Mouse (Mus musculus): ENCODE measurements around the gene Arl4d. TPM values are rescaled to one million over a fixed set of nuclear protein-coding genes. Genes with fewer than 3 reads are reported as not detected.
A peak's percentile ranks its signal among the peaks of the same experiment; 100 is the strongest.
"Not testable (repeated sequence)": the region's sequence is repeated elsewhere in the genome, so short reads cannot be mapped to it uniquely, and the experiment has no call there.

Gene Arl4d
- polyA plus RNA-seq, 1 experiment, result 0.04 TPM

DNA sequence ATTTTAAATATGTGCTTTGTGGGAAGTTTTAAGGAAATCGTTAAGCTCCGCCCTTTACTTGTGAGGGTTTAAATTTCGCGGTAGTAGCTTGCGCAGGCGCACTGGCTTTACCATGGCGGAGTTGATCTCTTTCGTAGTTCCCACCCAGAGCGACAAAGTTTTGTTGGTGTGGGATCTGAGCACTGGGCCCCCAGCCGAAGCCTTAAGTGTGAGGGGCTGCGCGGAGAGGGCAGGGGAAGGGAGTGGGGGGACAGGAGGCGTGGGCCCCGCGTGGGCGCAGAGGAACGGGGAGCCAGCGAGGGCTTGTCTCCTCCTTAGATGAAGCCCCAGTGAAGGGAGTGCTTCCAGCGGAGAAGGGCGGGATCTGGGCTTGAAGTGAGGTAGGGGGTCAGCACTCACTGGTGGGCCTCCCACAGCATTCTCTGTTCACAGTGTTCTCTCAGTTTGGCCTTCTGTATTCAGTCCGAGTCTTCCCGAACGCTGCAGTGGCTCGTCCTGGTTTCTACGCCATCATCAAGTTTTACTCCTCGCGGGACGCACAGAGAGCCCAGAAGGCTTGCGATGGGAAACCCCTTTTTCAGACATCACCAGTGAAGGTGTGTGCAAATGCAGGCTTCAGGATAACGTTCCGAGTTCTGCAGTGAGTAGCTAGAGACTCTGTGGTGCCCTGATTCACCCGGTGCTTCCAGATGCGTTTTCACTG, 37.3 kb upstream of the Arl4d start:
- no peak for TF ChIP-seq GATA1 (IDR thresholded peaks at IDR 0.05; ENCODE audit: low read length)
- TF ChIP-seq TAL1 (IDR thresholded peaks at IDR 0.05; ENCODE audit: low read length), result no peak
- peak overlapping the region; percentile 78 for H3K4me3 ChIP-seq (replicated peaks)
- peaks cover 13% of the 10 kb centered on the region for H3K9me3 ChIP-seq (ENCODE audit: control insufficient read depth, low read length)
- H3K27me3 ChIP-seq (ENCODE audit: control insufficient read depth), result no peaks in the 10 kb centered on the region
- peaks cover 39% of the 10 kb centered on the region for H3K4me1 ChIP-seq (ENCODE audit: control insufficient read depth)
- peaks cover 13% of the 10 kb centered on the region for H3K36me3 ChIP-seq (ENCODE audit: control insufficient read depth)

- H3K4me3 ChIP-seq (replicated peaks), result peak overlapping the region; percentile 78
- not testable (repeated sequence) for H3K9me3 ChIP-seq (ENCODE audit: control insufficient read depth, low read length); H3K27me3 ChIP-seq (ENCODE audit: control insufficient read depth)
- peaks cover 39% of the 10 kb centered on the region for H3K4me1 ChIP-seq (ENCODE audit: control insufficient read depth)
- H3K36me3 ChIP-seq (ENCODE audit: control insufficient read depth), result peaks cover 17% of the 10 kb centered on the region
Measured at GRCm38 (mm10) chr11:101628733-101629417, 36.5 kb upstream of the Arl4d start.

GRCm38 (mm10) chr11:101635660-101636059, 29.7 kb upstream of the Arl4d start:
- TF ChIP-seq TAL1 (IDR thresholded peaks at IDR 0.05; ENCODE audit: low read length), result no peak
- H3K4me3 ChIP-seq (replicated peaks), result no peak overlapping the region
- peaks cover 2% of the 10 kb centered on the region for H3K4me1 ChIP-seq (ENCODE audit: control insufficient read depth)
- peaks cover 24% of the 10 kb centered on the region for H3K36me3 ChIP-seq (ENCODE audit: control insufficient read depth)
- peaks cover 7% of the 10 kb centered on the region for H3K27me3 ChIP-seq (ENCODE audit: control insufficient read depth)
- peaks cover 5% of the 10 kb centered on the region; the same call in 1 of the 2 replicates for H3K9me3 ChIP-seq (ENCODE audit: control insufficient read depth, low read length)

DNA sequence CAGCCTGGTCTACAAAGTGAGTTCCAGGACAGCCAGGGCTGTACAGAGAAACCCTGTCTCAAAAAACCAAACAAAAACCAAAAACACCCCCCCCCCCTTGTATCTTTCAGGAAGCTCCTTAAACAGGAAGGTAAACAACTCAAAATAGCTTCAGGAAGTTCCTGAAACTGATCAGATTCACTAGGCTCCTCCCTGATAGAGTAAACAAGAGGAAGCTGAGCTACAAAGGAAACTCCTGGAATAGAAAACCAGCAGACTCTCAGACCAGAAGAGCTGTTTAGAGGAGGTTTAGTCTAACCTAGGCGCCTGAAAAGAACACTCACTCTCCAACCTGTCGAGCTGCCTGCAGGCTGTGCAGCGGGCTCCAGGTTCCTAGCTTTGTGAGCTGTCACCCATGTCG, 25.6 kb upstream of the Arl4d start:
- Histone ChIP-seq H3K27me3 (ENCODE audit: control insufficient read depth) (peaks cover 7% of the 10 kb centered on the region), H3K36me3 (ENCODE audit: control insufficient read depth) (peaks cover 9% of the 10 kb centered on the region), H3K4me3 (replicated peaks) (no peak overlapping the region), H3K9me3 (ENCODE audit: control insufficient read depth, low read length) (peaks cover 5% of the 10 kb centered on the region; the same call in 1 of the 2 replicates), H3K4me1 (ENCODE audit: control insufficient read depth) (peaks cover 18% of the 10 kb centered on the region)
- TF ChIP-seq GATA1 (IDR thresholded peaks at IDR 0.05; ENCODE audit: low read length) (no peak), TAL1 (IDR thresholded peaks at IDR 0.05; ENCODE audit: low read length) (no peak)

GRCm38 (mm10) chr11:101640857-101641709, 24.3 kb upstream of the Arl4d start:
- H3K27me3 ChIP-seq (ENCODE audit: control insufficient read depth); H3K9me3 ChIP-seq (ENCODE audit: control insufficient read depth, low read length); H3K36me3 ChIP-seq (ENCODE audit: control insufficient read depth): not testable (repeated sequence)
- peaks cover 18% of the 10 kb centered on the region for H3K4me1 ChIP-seq (ENCODE audit: control insufficient read depth)
- peak overlapping the region; percentile 50 for H3K4me3 ChIP-seq (replicated peaks)

DNA sequence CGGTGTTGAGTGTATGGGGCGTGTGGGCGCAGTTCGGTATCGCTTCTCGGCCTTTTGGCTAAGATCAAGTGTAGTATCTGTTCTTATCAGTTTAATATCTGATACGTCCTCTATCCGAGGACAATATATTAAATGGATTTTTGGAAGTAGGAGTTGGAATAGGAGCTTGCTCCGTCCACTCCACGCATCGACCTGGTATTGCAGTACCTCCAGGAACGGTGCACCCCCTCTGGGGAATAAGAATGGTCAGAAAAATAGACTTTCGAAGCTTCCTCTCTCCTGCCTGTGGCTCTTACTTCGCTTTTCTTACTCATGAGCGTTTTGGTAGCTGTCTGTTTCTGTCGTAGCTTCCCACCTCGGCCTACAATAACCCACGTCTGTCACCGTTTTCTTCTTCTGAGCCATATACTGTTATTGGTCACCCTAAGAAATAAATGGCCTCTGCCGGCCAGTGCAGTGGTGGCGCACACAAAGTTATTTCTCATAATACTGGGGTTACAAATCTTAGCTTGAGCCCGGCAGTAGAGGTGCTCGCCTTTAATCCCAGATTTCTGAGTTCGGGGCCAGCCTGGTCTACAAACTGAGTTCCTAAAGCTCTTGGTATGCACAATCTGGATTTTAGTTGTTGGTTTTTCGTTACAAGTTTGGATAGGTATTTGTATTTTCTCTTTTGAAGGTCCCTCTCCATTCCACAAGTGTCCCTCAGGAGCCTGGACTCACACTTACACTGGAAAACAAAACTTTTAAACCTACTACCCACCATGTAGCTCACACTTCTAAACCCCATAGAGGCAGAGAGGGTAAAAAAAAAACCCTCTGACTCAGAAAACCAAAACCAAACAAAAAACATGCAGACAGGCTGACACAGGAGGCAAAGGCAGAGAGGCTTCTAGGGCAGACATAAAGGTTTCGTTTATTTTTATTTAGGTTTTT, 23.4 kb upstream of the Arl4d start:
- H3K9me3 ChIP-seq (ENCODE audit: control insufficient read depth, low read length); H3K36me3 ChIP-seq (ENCODE audit: control insufficient read depth); H3K4me3 ChIP-seq (replicated peaks); H3K27me3 ChIP-seq (ENCODE audit: control insufficient read depth): not testable (repeated sequence)
- peaks cover 21% of the 10 kb centered on the region for H3K4me1 ChIP-seq (ENCODE audit: control insufficient read depth)

- peaks cover 21% of the 10 kb centered on the region for H3K4me1 ChIP-seq (ENCODE audit: control insufficient read depth)
- no peak overlapping the region for H3K4me3 ChIP-seq (replicated peaks)
- H3K9me3 ChIP-seq (ENCODE audit: control insufficient read depth, low read length), result peaks cover 5% of the 10 kb centered on the region; the same call in 1 of the 2 replicates
- peaks cover 7% of the 10 kb centered on the region for H3K27me3 ChIP-seq (ENCODE audit: control insufficient read depth)
- TF ChIP-seq GATA1 (IDR thresholded peaks at IDR 0.05; ENCODE audit: low read length) (no peak), TAL1 (IDR thresholded peaks at IDR 0.05; ENCODE audit: low read length) (no peak)
- no peaks in the 10 kb centered on the region for H3K36me3 ChIP-seq (ENCODE audit: control insufficient read depth)
Measured at GRCm38 (mm10) chr11:101642931-101643330, 22.4 kb upstream of the Arl4d start.

DNA sequence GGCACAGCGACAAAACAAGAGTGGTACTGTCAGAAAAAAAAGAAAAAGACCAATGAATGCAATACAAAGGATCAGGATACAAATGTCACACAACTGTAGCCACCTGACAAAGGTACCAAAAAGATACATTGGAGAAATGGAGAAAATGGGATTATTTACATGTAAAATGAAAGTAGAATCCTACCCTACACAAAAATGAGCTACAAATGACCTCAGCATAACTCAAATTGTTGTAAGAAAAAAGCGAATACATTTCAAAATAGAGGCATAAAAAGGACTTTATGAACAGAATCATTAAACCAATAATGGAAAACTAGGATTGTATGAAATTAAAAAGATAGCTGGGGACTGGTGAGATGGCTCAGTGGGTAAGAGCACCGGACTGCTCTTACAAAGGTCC, 20.8 kb upstream of the Arl4d start:
- TF ChIP-seq GATA1 (IDR thresholded peaks at IDR 0.05; ENCODE audit: low read length) (no peak), TAL1 (IDR thresholded peaks at IDR 0.05; ENCODE audit: low read length) (no peak)
- no peak overlapping the region for H3K4me3 ChIP-seq (replicated peaks)

GRCm38 (mm10) chr11:101645043-101645410, 20.3 kb upstream of the Arl4d start:
- peaks cover 21% of the 10 kb centered on the region for H3K4me1 ChIP-seq (ENCODE audit: control insufficient read depth)
- not testable (repeated sequence) for H3K36me3 ChIP-seq (ENCODE audit: control insufficient read depth); H3K4me3 ChIP-seq (replicated peaks); H3K27me3 ChIP-seq (ENCODE audit: control insufficient read depth); H3K9me3 ChIP-seq (ENCODE audit: control insufficient read depth, low read length)

More for the DNA sequence above, 20.8 kb upstream of the Arl4d start:
- Histone ChIP-seq H3K27me3 (ENCODE audit: control insufficient read depth) (peaks cover 7% of the 10 kb centered on the region), H3K9me3 (ENCODE audit: control insufficient read depth, low read length) (peaks cover 6% of the 10 kb centered on the region; the same call in 1 of the 2 replicates), H3K4me1 (ENCODE audit: control insufficient read depth) (peaks cover 21% of the 10 kb centered on the region), H3K36me3 (ENCODE audit: control insufficient read depth) (no peaks in the 10 kb centered on the region)

DNA sequence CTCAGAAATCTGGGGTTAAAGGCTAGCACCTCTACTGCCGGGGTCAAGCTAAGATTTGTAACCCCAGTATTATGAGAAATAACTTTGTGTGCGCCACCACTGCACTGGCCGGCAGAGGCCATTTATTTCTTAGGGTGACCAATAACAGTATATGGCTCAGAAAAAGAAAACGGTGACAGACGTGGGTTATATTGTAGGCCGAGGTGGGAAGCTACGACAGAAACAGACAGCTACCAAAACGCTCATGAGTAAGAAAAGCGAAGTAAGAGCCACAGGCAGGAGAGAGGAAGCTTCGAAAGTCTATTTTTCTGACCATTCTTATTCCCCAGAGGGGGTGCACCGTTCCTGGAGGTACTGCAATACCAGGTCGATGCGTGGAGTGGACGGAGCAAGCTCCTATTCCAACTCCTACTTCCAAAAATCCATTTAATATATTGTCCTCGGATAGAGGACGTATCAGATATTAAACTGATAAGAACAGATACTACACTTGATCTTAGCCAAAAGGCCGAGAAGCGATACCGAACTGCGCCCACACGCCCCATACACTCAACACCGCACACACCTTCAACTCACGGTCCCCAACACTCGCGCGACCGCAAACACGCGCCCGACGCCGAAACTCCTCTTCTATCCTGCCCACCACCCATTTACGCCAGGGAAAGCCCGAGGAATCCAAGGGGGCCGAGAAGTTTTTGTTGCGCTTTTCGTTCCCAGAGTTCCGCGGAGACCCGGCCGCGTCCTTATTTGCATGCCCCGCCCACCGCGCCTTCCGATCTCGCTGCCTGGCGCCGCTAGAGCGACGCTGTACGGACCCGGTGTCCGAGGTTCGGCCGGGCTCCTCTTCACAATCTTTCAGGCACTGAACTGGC, 19.7 kb upstream of the Arl4d start:
- H3K9me3 ChIP-seq (ENCODE audit: control insufficient read depth, low read length); H3K36me3 ChIP-seq (ENCODE audit: control insufficient read depth); H3K27me3 ChIP-seq (ENCODE audit: control insufficient read depth): not testable (repeated sequence)
- Histone ChIP-seq H3K4me1 (ENCODE audit: control insufficient read depth) (peaks cover 21% of the 10 kb centered on the region), H3K4me3 (replicated peaks) (peak overlapping the region; percentile 35)

DNA sequence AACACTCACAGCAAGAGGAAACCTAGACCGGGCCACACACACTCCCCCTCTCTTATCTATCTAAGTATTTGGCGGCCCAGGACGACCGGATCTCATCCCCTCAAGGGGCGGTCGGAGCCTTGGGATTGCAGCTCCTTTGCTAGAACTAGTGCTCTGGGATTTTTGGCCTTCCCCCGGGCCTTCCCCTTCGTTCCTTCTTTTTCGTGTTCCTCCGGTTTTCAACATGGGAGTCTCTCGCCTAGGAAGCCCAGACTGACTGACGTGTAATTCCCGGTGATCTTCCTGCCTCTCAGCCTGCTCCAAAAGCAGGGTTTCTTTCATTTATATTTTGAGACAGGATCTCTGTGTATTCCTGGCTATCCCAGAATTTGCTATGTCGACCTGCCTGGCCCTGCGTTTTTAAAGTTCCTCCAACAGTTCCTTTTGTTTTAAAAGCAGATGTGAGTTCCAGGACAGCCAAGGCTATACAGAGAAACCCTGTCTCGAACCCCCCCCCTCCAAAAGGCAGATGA, 19.0 kb upstream of the Arl4d start:
- H3K4me3 ChIP-seq (replicated peaks), result peak overlapping the region; percentile 36
- H3K4me1 ChIP-seq (ENCODE audit: control insufficient read depth), result peaks cover 16% of the 10 kb centered on the region

More for the DNA sequence above, 19.0 kb upstream of the Arl4d start:
- not testable (repeated sequence) for H3K9me3 ChIP-seq (ENCODE audit: control insufficient read depth, low read length); H3K36me3 ChIP-seq (ENCODE audit: control insufficient read depth); H3K27me3 ChIP-seq (ENCODE audit: control insufficient read depth)
